Mouse (Mus musculus) lung, postnatal 4 days (tissue): Measurements from ENCODE around the gene Grm8.

Experiments used
- DNase-seq, 2 experiments: peaks; one replicate each; pipeline ENCODE4 v3.0.0; 2021

Gene Grm8

GRCm38 (mm10) chr6:27580485-27580884 lies 554.5 kb downstream of the Grm8 start:
- DNase-seq, result no peak

- no peak for DNase-seq
Observed at GRCm38 (mm10) chr6:27545516-27545915, 589.5 kb downstream of the Grm8 start.

GRCm38 (mm10) chr6:27517620-27518019 lies 617.4 kb downstream of the Grm8 start:
- no peak for DNase-seq

GRCm38 (mm10) chr6:27460998-27461397 lies 674.0 kb downstream of the Grm8 start:
- no peak for DNase-seq

- DNase-seq, result no peak
Observed at GRCm38 (mm10) chr6:27408473-27408872, 726.5 kb downstream of the Grm8 start.

- no peak for DNase-seq
Observed at GRCm38 (mm10) chr6:27372416-27372815, 762.6 kb downstream of the Grm8 start.

GRCm38 (mm10) chr6:27371095-27371494 lies 763.9 kb downstream of the Grm8 start:
- DNase-seq, result no peak

- no peak for DNase-seq
Observed at GRCm38 (mm10) chr6:27363775-27364174, 771.2 kb downstream of the Grm8 start.

GRCm38 (mm10) chr6:27360440-27360839 lies 774.5 kb downstream of the Grm8 start:
- no peak for DNase-seq

- DNase-seq, result no peak
Observed at GRCm38 (mm10) chr6:27351147-27351546, 783.8 kb downstream of the Grm8 start.

- DNase-seq, result no peak
Observed at GRCm38 (mm10) chr6:27348272-27348671, 786.7 kb downstream of the Grm8 start.

- no peak for DNase-seq
Observed at GRCm38 (mm10) chr6:27346311-27346710, 788.7 kb downstream of the Grm8 start.

GRCm38 (mm10) chr6:27340131-27340530 lies 794.8 kb downstream of the Grm8 start:
- DNase-seq, result no peak

GRCm38 (mm10) chr6:27318575-27318974 lies 816.4 kb downstream of the Grm8 start:
- DNase-seq, result no peak

- no peak for DNase-seq
Observed at GRCm38 (mm10) chr6:27317422-27317821, 817.6 kb downstream of the Grm8 start.

GRCm38 (mm10) chr6:27316018-27316417 lies 819.0 kb downstream of the Grm8 start:
- DNase-seq, result no peak

- DNase-seq, result no peak
Observed at GRCm38 (mm10) chr6:27314273-27315009, 820.5 kb downstream of the Grm8 start.

- DNase-seq, result no peak
Observed at GRCm38 (mm10) chr6:27310401-27310800, 824.6 kb downstream of the Grm8 start.

- no peak for DNase-seq
Observed at GRCm38 (mm10) chr6:27305351-27305750, 829.6 kb downstream of the Grm8 start.

- DNase-seq, result no peak
Observed at GRCm38 (mm10) chr6:27264972-27265371, 870.0 kb downstream of the Grm8 start.

- no peak for DNase-seq
Observed at GRCm38 (mm10) chr6:27262611-27263010, 872.4 kb downstream of the Grm8 start.

GRCm38 (mm10) chr6:27240416-27240815 lies 894.6 kb downstream of the Grm8 start:
- no peak for DNase-seq

GRCm38 (mm10) chr6:27239968-27240367 lies 895.0 kb downstream of the Grm8 start:
- no peak for DNase-seq
